Mouse (Mus musculus): ENCODE results near the gene Ubac1. TPM values are rescaled to one million over a fixed set of nuclear protein-coding genes. Genes with fewer than 3 reads are reported as not detected.

The Ubac1 gene
- total and polyA plus RNA-seq, 3 experiments: 80.3 to 99.7 (median 90.0) TPM

- H3K4me3 ChIP-seq (replicated peaks in 1 of 3; ENCODE audit: low read depth in 2 of 3, low read length in 2 of 3, poor library complexity in 1 of 3): peak overlapping the region in 1 of 3 experiments; percentile 16
- peaks cover 40% of the 10 kb centered on the region for H3K79me2 ChIP-seq (replicated peaks; ENCODE audit: control insufficient read depth, extremely low read depth, insufficient read depth, poor library complexity, severe bottlenecking)
- H3K9me3 ChIP-seq (replicated peaks; ENCODE audit: low read length): no peaks in the 10 kb centered on the region
- TF ChIP-seq EP300 (IDR thresholded peaks at IDR 0.05; ENCODE audit: low read length) (0 out of 2 replicates have a peak, but pooled peaks have one; percentile 17), MXI1 (IDR thresholded peaks at IDR 0.05; ENCODE audit: low read depth, low read length) (no peak), ZMIZ1 (IDR thresholded peaks at IDR 0.05; ENCODE audit: low read depth, low read length) (no peak), MAZ (IDR thresholded peaks at IDR 0.05; ENCODE audit: low read depth, low read length) (no peak), ZNF384 (IDR thresholded peaks at IDR 0.05; ENCODE audit: low read depth, low read length) (no peak), CHD2 (IDR thresholded peaks at IDR 0.05; ENCODE audit: low read length) (no peak), MEF2A (IDR thresholded peaks at IDR 0.05; ENCODE audit: borderline replicate concordance, low read depth, low read length) (peak; percentile 83), ETS1 (conservative IDR thresholded peaks at IDR 0.05; ENCODE audit: low read depth, low read length) (peak; percentile 72), TBP (conservative IDR thresholded peaks at IDR 0.05; ENCODE audit: low read depth, low read length) (no peak), NELFE (IDR thresholded peaks at IDR 0.05; ENCODE audit: low read depth, low read length) (no peak), IRF4 (IDR thresholded peaks at IDR 0.05; ENCODE audit: low read depth, low read length) (peak; percentile 82), MAFK (IDR thresholded peaks at IDR 0.05; ENCODE audit: insufficient replicate concordance, low read length) (peak; percentile 50; the same call in 1 of the 2 replicates), RCOR1 (conservative IDR thresholded peaks at IDR 0.05; ENCODE audit: low read depth, low read length) (0 out of 2 replicates have a peak, but pooled peaks have one; percentile 12), TCF12 (IDR thresholded peaks at IDR 0.05; ENCODE audit: low read depth, low read length) (0 out of 2 replicates have a peak, but pooled peaks have one; percentile 25), BHLHE40 (IDR thresholded peaks at IDR 0.05; ENCODE audit: low read depth, low read length) (peak; percentile 62), NRF1 (IDR thresholded peaks at IDR 0.05; ENCODE audit: low read depth, low read length) (peak; percentile 52; the same call in 1 of the 2 replicates), ZC3H11A (IDR thresholded peaks at IDR 0.05; ENCODE audit: low read depth, low read length) (no peak)
- H3K27me3 ChIP-seq (replicated peaks): no peaks in the 10 kb centered on the region
- DNase-seq (ENCODE audit: extremely low read depth): peak; percentile 64
- no peak overlapping the region for H3K9ac ChIP-seq (ENCODE audit: insufficient read depth, low read depth)
- peak overlapping the region; percentile 47 for H3K27ac ChIP-seq (ENCODE audit: insufficient read depth, low read depth)
- H3K4me1 ChIP-seq (ENCODE audit: control insufficient read depth in 1 of 2, insufficient read depth in 2 of 2): peaks cover 28 to 75% of the 10 kb centered on the region in 2 experiments
- in situ Hi-C loops (cut with MboI; ENCODE audit: low pct_ligation_motif_present, low pct_unique_long_range_greater_than_20kb, low sequenced_read_pairs): no loop called here
- peaks cover 0 to 7% of the 10 kb centered on the region in 2 experiments for H3K36me3 ChIP-seq (replicated peaks in 1 of 2; ENCODE audit: control insufficient read depth in 1 of 2, insufficient read depth in 1 of 2, low read length in 1 of 2)
- dilution Hi-C loops (cut with MboI; ENCODE audit: extremely low pct_ligation_motif_present, extremely low pct_unique_long_range_greater_than_20kb, low sequenced_read_pairs): no loop called here
- H3K4me2 ChIP-seq (ENCODE audit: insufficient read depth, low read depth, poor library complexity, severe bottlenecking): peak overlapping the region; percentile 79
These were observed 42.5 kb downstream of the Ubac1 start for GRCm38 (mm10) chr2:25978997-25979396.

GRCm38 (mm10) chr2:25977587-25978239, 43.8 kb downstream of the Ubac1 start:
- Histone ChIP-seq H3K79me2 (replicated peaks; ENCODE audit: control insufficient read depth, extremely low read depth, insufficient read depth, poor library complexity, severe bottlenecking) (peaks cover 40% of the 10 kb centered on the region), H3K27ac (ENCODE audit: insufficient read depth, low read depth) (peak overlapping the region; percentile 35; the same call in 1 of the 2 replicates), H3K27me3 (replicated peaks) (no peaks in the 10 kb centered on the region), H3K9me3 (replicated peaks; ENCODE audit: low read length) (no peaks in the 10 kb centered on the region), H3K4me1 (ENCODE audit: control insufficient read depth in 1 of 2, insufficient read depth in 2 of 2) (peaks cover 28 to 84% of the 10 kb centered on the region in 2 experiments), H3K4me2 (ENCODE audit: insufficient read depth, low read depth, poor library complexity, severe bottlenecking) (peak overlapping the region; percentile 79), H3K4me3 (replicated peaks in 1 of 3; ENCODE audit: low read depth in 2 of 3, low read length in 2 of 3, poor library complexity in 1 of 3) (no peak overlapping the region), H3K36me3 (replicated peaks in 1 of 2; ENCODE audit: control insufficient read depth in 1 of 2, insufficient read depth in 1 of 2, low read length in 1 of 2) (peaks cover 2 to 18% of the 10 kb centered on the region in 2 experiments), H3K9ac (ENCODE audit: insufficient read depth, low read depth) (peak overlapping the region; percentile 18; the same call in 1 of the 2 replicates)
- in situ Hi-C loops (cut with MboI; ENCODE audit: low pct_ligation_motif_present, low pct_unique_long_range_greater_than_20kb, low sequenced_read_pairs): no loop called here
- DNase-seq (ENCODE audit: extremely low read depth): peak; percentile 62
- dilution Hi-C loops (cut with MboI; ENCODE audit: extremely low pct_ligation_motif_present, extremely low pct_unique_long_range_greater_than_20kb, low sequenced_read_pairs): no loop called here
- TF ChIP-seq NELFE (IDR thresholded peaks at IDR 0.05; ENCODE audit: low read depth, low read length) (no peak), PAX5 (IDR thresholded peaks at IDR 0.05; ENCODE audit: low read length) (no peak), POLR2AphosphoS2 (IDR thresholded peaks at IDR 0.05; ENCODE audit: low read depth, low read length) (no peak), USF1 (IDR thresholded peaks at IDR 0.05; ENCODE audit: low read depth, low read length) (no peak), MXI1 (IDR thresholded peaks at IDR 0.05; ENCODE audit: low read depth, low read length) (peak; percentile 54; the same call in 1 of the 2 replicates), ZMIZ1 (IDR thresholded peaks at IDR 0.05; ENCODE audit: low read depth, low read length) (no peak; the same call in none of the 2 replicates), KAT2A (IDR thresholded peaks at IDR 0.05; ENCODE audit: insufficient replicate concordance, low read length) (no peak), RCOR1 (conservative IDR thresholded peaks at IDR 0.05; ENCODE audit: low read depth, low read length) (no peak; the same call in 1 of the 2 replicates), IRF4 (IDR thresholded peaks at IDR 0.05; ENCODE audit: low read depth, low read length) (peak; percentile 96), CTCF (conservative IDR thresholded peaks at IDR 0.05 in 1 of 2, IDR thresholded peaks at IDR 0.05 in 1 of 2; ENCODE audit: low read depth in 2 of 2, low read length in 2 of 2) (no peak), EP300 (IDR thresholded peaks at IDR 0.05; ENCODE audit: low read length) (peak; percentile 73), MYC (IDR thresholded peaks at IDR 0.05; ENCODE audit: low read depth, low read length) (no peak), MAFK (IDR thresholded peaks at IDR 0.05; ENCODE audit: insufficient replicate concordance, low read length) (peak; percentile 33; the same call in 1 of the 2 replicates), ZKSCAN1 (IDR thresholded peaks at IDR 0.05; ENCODE audit: borderline replicate concordance, low read depth, low read length) (no peak), MAX (IDR thresholded peaks at IDR 0.05; ENCODE audit: low read length) (peak; percentile 59; the same call in 1 of the 2 replicates), JUND (conservative IDR thresholded peaks at IDR 0.05; ENCODE audit: low read depth, low read length) (peak; percentile 80), HCFC1 (IDR thresholded peaks at IDR 0.05; ENCODE audit: low read depth, low read length) (no peak), CHD2 (IDR thresholded peaks at IDR 0.05; ENCODE audit: low read length) (no peak; the same call in 1 of the 2 replicates), NRF1 (IDR thresholded peaks at IDR 0.05; ENCODE audit: low read depth, low read length) (no peak), RAD21 (IDR thresholded peaks at IDR 0.05; ENCODE audit: low read depth, low read length) (no peak; the same call in 1 of the 2 replicates), ZNF384 (IDR thresholded peaks at IDR 0.05; ENCODE audit: low read depth, low read length) (peak; percentile 55), ETS1 (conservative IDR thresholded peaks at IDR 0.05; ENCODE audit: low read depth, low read length) (peak; percentile 80), MEF2A (IDR thresholded peaks at IDR 0.05; ENCODE audit: borderline replicate concordance, low read depth, low read length) (peak; percentile 99)

All from CH12.LX (cell line).